In the genomic region with DNA sequence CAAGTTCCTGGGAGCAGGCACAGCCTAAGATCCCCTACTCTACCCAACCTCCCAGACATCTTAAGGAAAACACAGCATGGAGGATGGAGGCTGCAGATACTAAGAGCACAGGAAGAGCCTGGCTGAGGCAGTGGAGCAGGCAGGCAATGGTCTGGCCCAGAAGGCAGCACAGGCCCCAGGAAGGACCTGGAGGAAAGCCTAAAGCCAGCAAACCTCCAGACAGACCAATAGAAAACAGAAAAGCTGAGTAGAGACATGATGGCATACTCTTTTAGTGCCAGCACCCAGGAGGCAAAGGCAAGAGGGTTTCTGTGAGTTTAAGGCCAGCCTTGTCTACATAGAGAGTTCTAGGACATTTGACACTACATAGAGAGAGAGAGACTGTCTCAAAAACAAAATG, we compare ENCODE assay signal across 19 mouse cellular contexts. TPM values are rescaled to one million over a fixed set of nuclear protein-coding genes. Genes with fewer than 3 reads are reported as not detected.
A peak's percentile ranks its signal among the peaks of the same experiment; 100 is the strongest.
DNase-seq lines count a peak whose midpoint lies in the region; ATAC-seq and TF ChIP-seq lines count a peak whose summit lies in the region.
"Had no signal": no experiment of that assay in that cellular context is flagged by ENCODE, and none has a peak within 500 bp of the region (broad histone marks: within the 10 kb centered on the region; RNA-seq: fewer than 3 reads in every experiment).

No protein-coding gene starts in this region.

- ATAC-seq in hindbrain, embryonic 11.5 days (ENCODE audit: low FRiP score): no peak
- ATAC-seq in hindbrain, postnatal 0 days: no peak
- ATAC-seq in neural tube, embryonic 14.5 days (ENCODE audit: low read depth): no peak
- ATAC-seq in neural tube, embryonic 15.5 days (ENCODE audit: low FRiP score): no peak
- ATAC-seq: CD4-positive, CD25-positive, alpha-beta regulatory T cell, adult 4 months; intestine, embryonic 16.5 days had no signal

- no peak for TF ChIP-seq CTCF in cerebellum, adult 2 months (IDR thresholded peaks at IDR 0.05; ENCODE audit: borderline replicate concordance, insufficient read depth, low read depth, low read length)
- no peak for TF ChIP-seq CTCF in gastrocnemius, adult 2 months (IDR thresholded peaks at IDR 0.05)
- TF ChIP-seq CTCF in hindbrain, postnatal 0 days (IDR thresholded peaks at IDR 0.05; ENCODE audit: low read depth): no peak

- H3K4me2 ChIP-seq in hindbrain, embryonic 11.5 days (replicated peaks; ENCODE audit: low read depth, low read length): no peak overlapping the region
- H3K4me2 ChIP-seq in hindbrain, postnatal 0 days (ENCODE audit: low read depth, low read length): no peak overlapping the region
- H3K4me2 ChIP-seq in neural tube, embryonic 14.5 days (ENCODE audit: low read depth, low read length): no peak overlapping the region
- H3K4me2 ChIP-seq in neural tube, embryonic 15.5 days: no peak overlapping the region
- H3K4me2 ChIP-seq: heart, embryonic 15.5 days; hindbrain, embryonic 12.5 days had no signal

- no peaks in the 10 kb centered on the region for H3K9me3 ChIP-seq in hindbrain, embryonic 11.5 days (ENCODE audit: control insufficient read depth, low read length)
- no peaks in the 10 kb centered on the region for H3K9me3 ChIP-seq in hindbrain, postnatal 0 days (ENCODE audit: low read length)
- no peaks in the 10 kb centered on the region for H3K9me3 ChIP-seq in neural tube, embryonic 14.5 days (ENCODE audit: control insufficient read depth, low read length)
- H3K9me3 ChIP-seq in neural tube, embryonic 15.5 days (replicated peaks): no peaks in the 10 kb centered on the region
- H3K9me3 ChIP-seq: embryonic facial prominence, embryonic 10.5 days; G1E; heart, embryonic 15.5 days; hindbrain, embryonic 12.5 days had no signal

- DNase-seq in cerebellum, adult 2 months: peak in 1 of 2 experiments; percentile 57
- DNase-seq in cerebellum, adult 8-10 months: no peak
- DNase-seq in gastrocnemius, adult 2 months: no peak
- DNase-seq in gastrocnemius, postnatal 14 days: no peak
- DNase-seq in hindbrain, embryonic 11.5 days (ENCODE audit: low spot score): no peak
- DNase-seq in hindbrain, postnatal 0 days (ENCODE audit: low spot score): no peak
- DNase-seq: adrenal gland, postnatal 10 days; B cell, adult 2 months; cerebellum, adult 11-12 months; gastrocnemius, postnatal 10 days; kidney, adult 2 months had no signal

- TF ChIP-seq POLR2A in cerebellum, adult 2 months (IDR thresholded peaks at IDR 0.05; ENCODE audit: borderline replicate concordance, insufficient read depth, low read length): no peak

- H3K9ac ChIP-seq in hindbrain, embryonic 11.5 days (ENCODE audit: low read depth, low read length): 0 out of 2 replicates have a peak overlapping the region, but pooled peaks have one; percentile 15
- H3K9ac ChIP-seq in hindbrain, postnatal 0 days (replicated peaks; ENCODE audit: low read length): no peak overlapping the region
- H3K9ac ChIP-seq in neural tube, embryonic 14.5 days (replicated peaks; ENCODE audit: low read depth, low read length): 0 out of 2 replicates have a peak overlapping the region, but pooled peaks have one; percentile 21
- H3K9ac ChIP-seq in neural tube, embryonic 15.5 days (replicated peaks): no peak overlapping the region
- H3K9ac ChIP-seq: heart, embryonic 15.5 days; hindbrain, embryonic 12.5 days had no signal

- peaks cover 63% of the 10 kb centered on the region for H3K4me1 ChIP-seq in cerebellum, adult 2 months (ENCODE audit: control insufficient read depth, insufficient read depth, low read length)
- H3K4me1 ChIP-seq in hindbrain, embryonic 11.5 days (replicated peaks; ENCODE audit: control insufficient read depth, insufficient read depth, low read length): no peaks in the 10 kb centered on the region
- H3K4me1 ChIP-seq in hindbrain, postnatal 0 days (ENCODE audit: insufficient read depth, low read length): no peaks in the 10 kb centered on the region
- H3K4me1 ChIP-seq in neural tube, embryonic 14.5 days (ENCODE audit: control insufficient read depth, insufficient read depth, low read length): peaks cover 2% of the 10 kb centered on the region; the same call in 1 of the 2 replicates
- peaks cover 10% of the 10 kb centered on the region; the same call in 1 of the 2 replicates for H3K4me1 ChIP-seq in neural tube, embryonic 15.5 days
- H3K4me1 ChIP-seq: embryonic facial prominence, embryonic 10.5 days had no signal

- H3K36me3 ChIP-seq in hindbrain, embryonic 11.5 days (ENCODE audit: control insufficient read depth, insufficient read depth, low read length): 0 out of 2 replicates have a peak, but pooled peaks cover 2% of the 10 kb centered on the region
- H3K36me3 ChIP-seq in hindbrain, postnatal 0 days (ENCODE audit: insufficient read depth, low read length): peaks cover 9% of the 10 kb centered on the region; the same call in 1 of the 2 replicates
- peaks cover 19% of the 10 kb centered on the region; the same call in 1 of the 2 replicates for H3K36me3 ChIP-seq in neural tube, embryonic 14.5 days (ENCODE audit: control insufficient read depth, insufficient read depth, low read length)
- peaks cover 28% of the 10 kb centered on the region for H3K36me3 ChIP-seq in neural tube, embryonic 15.5 days
- H3K36me3 ChIP-seq: G1E had no signal

- intact Hi-C loops in gastrocnemius, adult 2 months (cut with DNase I): no loop called here
- intact Hi-C loops in gastrocnemius, postnatal 14 days (cut with DNase I; ENCODE audit: low total_unique reads): no loop called here

- peak overlapping the region; percentile 30 for H3K27ac ChIP-seq in cerebellum, adult 2 months (ENCODE audit: insufficient read depth, low read length)
- H3K27ac ChIP-seq in gastrocnemius, adult 2 months: 0 out of 2 replicates have a peak overlapping the region, but pooled peaks have one; percentile 24
- H3K27ac ChIP-seq in hindbrain, embryonic 11.5 days (ENCODE audit: low read depth, low read length): no peak overlapping the region
- no peak overlapping the region for H3K27ac ChIP-seq in hindbrain, postnatal 0 days
- H3K27ac ChIP-seq in neural tube, embryonic 14.5 days (ENCODE audit: low read depth, low read length): no peak overlapping the region
- no peak overlapping the region for H3K27ac ChIP-seq in neural tube, embryonic 15.5 days (replicated peaks)
- H3K27ac ChIP-seq: embryonic facial prominence, embryonic 10.5 days; heart, embryonic 15.5 days; hindbrain, embryonic 12.5 days had no signal

- no peak overlapping the region for H3K4me3 ChIP-seq in cerebellum, adult 2 months (replicated peaks; ENCODE audit: insufficient read depth, low read depth, low read length)
- H3K4me3 ChIP-seq in gastrocnemius, adult 2 months: no peak overlapping the region
- no peak overlapping the region for H3K4me3 ChIP-seq in hindbrain, embryonic 11.5 days (ENCODE audit: low read depth, low read length)
- no peak overlapping the region for H3K4me3 ChIP-seq in hindbrain, postnatal 0 days (ENCODE audit: low read length)
- H3K4me3 ChIP-seq in neural tube, embryonic 14.5 days (ENCODE audit: low read depth, low read length): no peak overlapping the region
- H3K4me3 ChIP-seq in neural tube, embryonic 15.5 days (replicated peaks): no peak overlapping the region
- H3K4me3 ChIP-seq: embryonic facial prominence, embryonic 10.5 days; heart, embryonic 15.5 days; hindbrain, embryonic 12.5 days had no signal

- H3K27me3 ChIP-seq in cerebellum, adult 2 months (ENCODE audit: control insufficient read depth, insufficient read depth, low read length): no peaks in the 10 kb centered on the region
- H3K27me3 ChIP-seq in hindbrain, embryonic 11.5 days (ENCODE audit: control insufficient read depth, insufficient read depth, low read length): no peaks in the 10 kb centered on the region
- H3K27me3 ChIP-seq in hindbrain, postnatal 0 days (ENCODE audit: insufficient read depth, low read length): no peaks in the 10 kb centered on the region
- H3K27me3 ChIP-seq in neural tube, embryonic 14.5 days (ENCODE audit: control insufficient read depth, insufficient read depth, low read length): no peaks in the 10 kb centered on the region
- no peaks in the 10 kb centered on the region for H3K27me3 ChIP-seq in neural tube, embryonic 15.5 days (replicated peaks)
- H3K27me3 ChIP-seq: heart, embryonic 15.5 days; hindbrain, embryonic 12.5 days had no signal

RNA-seq across cellular contexts. Expression of gene Map1lc3b, which starts 23.3 kb away (rescaled TPM):
- polyA plus RNA-seq in cerebellum, adult 2 months (2012; rRNA removed): 138 and 154 TPM in 2 replicates
- total RNA-seq in gastrocnemius, adult 2 months (2021): 100 to 1,000 TPM; 166 to 175 TPM
- 100 to 1,000 TPM; 102 to 136 TPM for total RNA-seq in gastrocnemius, postnatal 14 days (2021)
- polyA plus RNA-seq in hindbrain, embryonic 11.5 days (2014; fragmentation: Nextera tagmentation; extraction: Ambion mirVana): 297 and 307 TPM in 2 replicates
- 274 and 288 TPM in 2 replicates for total RNA-seq in hindbrain, postnatal 0 days (2014; rRNA removed)
- polyA plus RNA-seq in hindbrain, postnatal 0 days (2015; fragmentation: Nextera tagmentation; extraction: Ambion mirVana): 346 and 360 TPM in 2 replicates
- polyA plus RNA-seq in neural tube, embryonic 14.5 days (2014; fragmentation: Nextera tagmentation; extraction: Ambion mirVana): 427 and 428 TPM in 2 replicates
- polyA plus RNA-seq in neural tube, embryonic 15.5 days (2015; fragmentation: Nextera tagmentation; extraction: Ambion mirVana): 315 and 351 TPM in 2 replicates

RNA-seq across cellular contexts. Expression of gene Fbxo31, which starts 34.8 kb away (rescaled TPM):
- polyA plus RNA-seq in cerebellum, adult 2 months (2012; rRNA removed): 64.2 and 67.9 TPM in 2 replicates
- total RNA-seq in gastrocnemius, adult 2 months (2021): 100 to 1,000 TPM; 141 to 165 TPM
- 10 to 100 TPM; 75.2 to 89.8 TPM for total RNA-seq in gastrocnemius, postnatal 14 days (2021)
- 12.0 and 13.2 TPM in 2 replicates for polyA plus RNA-seq in hindbrain, embryonic 11.5 days (2014; fragmentation: Nextera tagmentation; extraction: Ambion mirVana)
- total RNA-seq in hindbrain, postnatal 0 days (2014; rRNA removed): 70.4 and 77.4 TPM in 2 replicates
- polyA plus RNA-seq in hindbrain, postnatal 0 days (2015; fragmentation: Nextera tagmentation; extraction: Ambion mirVana): 33.2 and 34.9 TPM in 2 replicates
- 33.9 and 39.6 TPM in 2 replicates for polyA plus RNA-seq in neural tube, embryonic 14.5 days (2014; fragmentation: Nextera tagmentation; extraction: Ambion mirVana)
- 38.3 and 44.2 TPM in 2 replicates for polyA plus RNA-seq in neural tube, embryonic 15.5 days (2015; fragmentation: Nextera tagmentation; extraction: Ambion mirVana)

RNA-seq across cellular contexts. Expression of gene Zcchc14, which starts 39.3 kb away (rescaled TPM):
- polyA plus RNA-seq in cerebellum, adult 2 months (2012; rRNA removed): 37.0 and 41.0 TPM in 2 replicates
- total RNA-seq in gastrocnemius, adult 2 months (2021): 10 to 100 TPM; 18.8 to 22.3 TPM
- total RNA-seq in gastrocnemius, postnatal 14 days (2021): 10 to 100 TPM; 19.8 to 20.4 TPM
- polyA plus RNA-seq in hindbrain, embryonic 11.5 days (2014; fragmentation: Nextera tagmentation; extraction: Ambion mirVana): 25.8 and 30.4 TPM in 2 replicates
- total RNA-seq in hindbrain, postnatal 0 days (2014; rRNA removed): 66.4 and 66.5 TPM in 2 replicates
- polyA plus RNA-seq in hindbrain, postnatal 0 days (2015; fragmentation: Nextera tagmentation; extraction: Ambion mirVana): 13.9 and 14.3 TPM in 2 replicates
- polyA plus RNA-seq in neural tube, embryonic 14.5 days (2014; fragmentation: Nextera tagmentation; extraction: Ambion mirVana): 36.2 and 40.2 TPM in 2 replicates
- polyA plus RNA-seq in neural tube, embryonic 15.5 days (2015; fragmentation: Nextera tagmentation; extraction: Ambion mirVana): 16.7 and 21.3 TPM in 2 replicates
- polyA plus RNA-seq: G1E had no signal

Comparison
In these comparisons a context has a peak if more than half of its experiments do, and no peak if none do; other contexts are left out.
1. H3K9ac ChIP-seq: peak in hindbrain, embryonic 11.5 days (single experiment) and neural tube, embryonic 14.5 days (single experiment); none in hindbrain, postnatal 0 days (single experiment) and neural tube, embryonic 15.5 days (single experiment).
2. H3K27ac ChIP-seq: peak in cerebellum, adult 2 months (single experiment) and gastrocnemius, adult 2 months (single experiment); none in hindbrain, embryonic 11.5 days (single experiment), hindbrain, postnatal 0 days (single experiment), neural tube, embryonic 14.5 days (single experiment) and neural tube, embryonic 15.5 days (single experiment).